Mouse (Mus musculus) pancreas, adult 10 weeks (tissue): ENCODE measurements around the gene Mfap1b. TPM values are rescaled to one million over a fixed set of nuclear protein-coding genes. Genes with fewer than 3 reads are reported as not detected.

ENCODE experiments used
- polyA plus RNA-seq: library from polyadenylated mRNA; stranded (reverse); fragments of 350-450 nt; fragmentation: Illumina TruSeq; extraction: RNeasy Lipid Tissue Mini Kit (QIAGEN cat#74804); gene quantifications from one replicate; pipeline ENCODE4 v1.2.3, GENCODE M21; 2015; ENCODE audit warnings: low read depth, low replicate concordance; ENCODE audit not compliant: insufficient read depth

Mfap1b gene
- 7.2 TPM for polyA plus RNA-seq

DNA sequence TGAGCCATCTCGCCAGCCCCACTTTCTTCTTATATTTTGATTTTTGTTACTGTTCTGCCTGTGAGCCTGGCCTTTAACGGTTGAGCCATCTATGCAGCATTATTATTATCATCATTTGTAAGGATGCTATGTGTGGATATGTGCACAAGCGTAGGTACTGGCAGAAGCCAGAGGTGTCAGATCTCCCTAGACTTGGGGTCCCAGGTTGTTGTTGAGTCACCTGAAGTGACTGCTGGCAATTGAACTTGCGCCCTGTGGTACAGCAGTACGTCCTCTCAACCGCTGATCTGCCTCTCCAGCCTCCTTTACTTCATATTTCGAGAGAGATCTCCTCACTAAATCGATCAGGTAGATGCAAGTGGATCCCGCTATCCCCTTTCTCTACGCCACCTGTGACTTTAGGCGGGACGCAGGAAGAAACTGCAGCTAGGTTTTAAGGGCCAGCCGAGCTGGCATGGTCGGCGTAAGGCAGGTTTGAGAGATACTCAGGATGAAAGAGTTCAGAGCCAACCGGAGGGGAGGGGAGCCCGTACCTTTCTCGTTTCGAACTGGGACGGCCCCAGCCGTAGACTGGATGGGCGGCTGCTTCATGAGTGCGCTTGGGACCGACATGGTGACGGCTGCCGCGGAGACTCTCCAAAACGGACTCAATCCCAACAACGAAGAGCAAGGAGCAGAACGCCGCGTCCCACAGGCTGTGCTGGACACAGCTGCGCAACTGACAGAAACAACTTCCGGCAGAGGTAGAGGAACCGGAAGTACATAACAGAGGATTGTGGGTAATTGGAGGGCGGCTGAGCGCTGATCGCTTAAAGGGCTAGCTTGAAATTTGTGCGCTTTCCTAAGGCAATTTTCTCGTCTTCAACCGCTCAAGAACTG, at the start of gene Mfap1b:
TSS of gene Mfap1b (minus strand) at position 767 of the 879 bp plus-strand sequence.

DNA sequence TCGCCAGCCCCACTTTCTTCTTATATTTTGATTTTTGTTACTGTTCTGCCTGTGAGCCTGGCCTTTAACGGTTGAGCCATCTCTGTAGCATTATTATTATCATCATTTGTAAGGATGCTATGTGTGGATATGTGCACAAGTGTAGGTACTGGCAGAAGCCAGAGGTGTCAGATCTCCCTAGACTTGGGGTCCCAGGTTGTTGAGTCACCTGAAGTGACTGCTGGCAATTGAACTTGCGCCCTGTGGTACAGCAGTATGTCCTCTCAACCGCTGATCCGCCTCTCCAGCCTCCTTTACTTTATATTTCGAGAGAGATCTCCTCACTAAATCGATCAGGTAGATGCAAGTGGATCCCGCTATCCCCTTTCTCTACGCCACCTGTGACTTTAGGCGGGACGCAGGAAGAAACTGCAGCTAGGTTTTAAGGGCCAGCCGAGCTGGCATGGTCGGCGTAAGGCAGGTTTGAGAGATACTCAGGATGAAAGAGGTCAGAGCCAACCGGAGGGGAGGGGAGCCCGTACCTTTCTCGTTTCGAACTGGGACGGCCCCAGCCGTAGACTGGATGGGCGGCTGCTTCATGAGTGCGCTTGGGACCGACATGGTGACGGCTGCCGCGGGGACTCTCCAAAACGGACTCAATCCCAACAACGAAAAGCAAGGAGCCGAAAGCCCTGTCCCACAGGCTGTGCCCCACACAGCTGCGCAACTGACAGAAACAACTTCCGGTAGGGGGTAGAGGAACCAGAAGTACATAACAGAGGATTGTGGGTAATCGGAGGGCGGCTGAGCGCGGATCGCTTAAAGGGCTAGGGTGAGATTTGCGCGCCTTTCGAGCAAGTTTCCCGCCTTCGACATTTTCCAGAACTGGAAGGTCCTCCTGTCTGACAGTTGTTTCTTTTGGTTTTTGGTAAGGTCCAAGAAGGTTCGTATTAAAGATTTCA, 32.3 kb upstream of the Mfap1b start, which contains the start of the genes Mfap1a and Wdr76:
TSS of gene Mfap1a (minus strand) at position 724 of the 941 bp plus-strand sequence.
TSS of gene Wdr76 (plus strand) at position 782 of the 941 bp plus-strand sequence.

DNA sequence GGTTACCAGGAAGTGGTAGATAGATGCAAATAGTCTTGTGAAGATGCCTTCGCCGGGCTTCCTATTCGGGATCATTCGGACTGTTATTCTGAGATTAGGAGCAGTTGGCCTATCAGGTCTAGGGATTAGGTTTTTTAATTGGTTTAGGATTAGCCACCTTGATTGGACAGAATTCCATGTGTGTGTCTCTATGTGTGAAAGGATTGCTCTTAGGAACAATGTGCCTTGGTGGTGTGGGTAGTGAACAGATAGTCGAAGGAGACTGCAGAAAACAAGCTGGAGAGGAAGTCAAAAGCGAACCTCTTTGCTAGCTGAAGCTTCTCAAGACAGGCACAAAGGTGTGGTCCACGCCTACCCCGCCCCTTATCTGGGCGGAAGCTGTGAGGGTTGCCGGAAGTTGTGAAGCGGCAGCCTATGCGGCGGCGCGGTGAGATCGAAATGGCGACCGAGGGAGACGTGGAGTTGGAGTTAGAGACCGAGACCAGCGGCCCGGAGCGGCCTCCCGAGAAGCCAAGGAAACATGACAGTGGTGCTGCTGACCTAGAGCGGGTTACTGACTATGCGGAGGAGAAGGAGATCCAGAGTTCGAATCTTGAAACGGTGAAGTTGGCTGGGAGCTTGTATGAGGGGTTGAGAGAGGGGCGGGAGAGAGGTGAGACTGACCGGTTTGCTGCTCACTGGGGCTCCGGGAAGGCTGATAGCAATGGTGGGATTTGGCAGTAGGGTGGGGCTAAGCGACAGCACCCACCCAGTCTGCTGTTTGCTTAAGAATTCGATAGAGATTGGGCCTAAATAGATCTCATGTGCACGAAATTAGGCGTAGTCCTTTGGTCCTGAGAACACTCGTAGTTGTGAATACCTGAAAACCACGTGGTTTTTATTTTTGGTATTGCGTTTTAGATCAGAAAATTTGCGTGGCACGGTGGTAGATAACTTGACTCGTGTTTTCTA, 16.9 kb downstream of the Mfap1b start, which contains the start of gene Serinc4:
TSS of gene Serinc4 (minus strand) at position 90 of the 951 bp plus-strand sequence.

DNA sequence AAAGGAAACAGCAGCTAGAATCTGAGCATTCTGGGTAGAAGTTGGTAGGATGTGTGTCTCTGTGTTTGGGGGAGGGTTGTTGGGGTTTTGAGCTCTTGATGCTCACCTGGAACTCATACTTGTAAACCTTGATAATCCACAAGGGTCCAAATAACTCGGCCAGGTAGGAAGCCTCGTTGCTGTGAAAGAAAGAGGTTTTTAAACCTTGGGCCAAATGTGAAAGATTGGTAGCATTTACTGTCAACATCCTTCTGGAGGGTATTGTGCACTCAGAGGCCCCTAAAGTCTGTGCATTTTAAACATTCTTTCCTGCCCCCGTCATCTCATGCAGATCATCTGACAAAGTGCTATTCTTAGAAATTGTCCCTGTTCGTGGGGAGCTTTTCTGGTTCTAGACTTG, 20.9 kb downstream of the Mfap1b start, which contains the start of gene Hypk:
TSS of gene Hypk (plus strand) at position 301 of the 400 bp plus-strand sequence.

DNA sequence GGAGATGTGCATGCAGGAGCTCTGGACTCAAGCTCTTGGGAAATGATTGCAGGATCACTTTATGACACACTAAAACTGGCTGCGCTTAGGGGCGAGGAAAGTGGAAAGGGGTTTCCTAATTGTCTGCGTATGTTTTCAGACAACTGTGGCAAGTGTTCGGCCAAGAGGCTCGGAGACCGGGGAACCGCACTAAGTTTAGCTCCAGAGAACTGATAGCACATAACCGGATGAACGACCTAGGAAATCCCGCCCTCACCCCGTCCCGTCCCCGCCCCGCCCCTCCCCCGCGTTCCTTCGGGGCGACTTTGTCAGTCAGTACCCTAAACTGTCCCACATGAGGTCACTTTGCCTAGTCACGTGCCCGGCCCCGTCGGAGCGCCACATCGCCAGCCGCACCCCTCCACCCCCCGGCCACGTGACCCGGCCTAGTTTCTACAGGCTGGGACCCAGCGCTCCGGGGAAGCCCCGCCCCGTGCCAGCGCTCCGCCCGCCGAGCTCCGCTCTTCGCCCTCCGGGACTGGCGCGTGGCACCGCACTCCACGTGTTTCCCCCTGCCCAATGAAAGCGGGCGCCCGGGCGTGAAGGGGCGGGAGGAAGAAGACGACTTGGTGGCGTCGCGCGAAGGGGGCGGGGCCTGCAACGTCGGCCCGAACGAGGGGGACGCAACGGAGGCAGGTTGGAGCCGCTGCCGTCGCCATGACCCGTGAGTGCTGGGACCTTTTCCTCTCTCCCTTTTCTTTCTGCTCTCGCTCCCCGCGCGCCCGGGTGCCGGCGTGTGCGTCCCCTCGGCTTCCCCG, 24.9 kb downstream of the Mfap1b start, which contains the start of gene Serf2:
TSS of gene Serf2 (plus strand) at position 457 of the 797 bp plus-strand sequence.

DNA sequence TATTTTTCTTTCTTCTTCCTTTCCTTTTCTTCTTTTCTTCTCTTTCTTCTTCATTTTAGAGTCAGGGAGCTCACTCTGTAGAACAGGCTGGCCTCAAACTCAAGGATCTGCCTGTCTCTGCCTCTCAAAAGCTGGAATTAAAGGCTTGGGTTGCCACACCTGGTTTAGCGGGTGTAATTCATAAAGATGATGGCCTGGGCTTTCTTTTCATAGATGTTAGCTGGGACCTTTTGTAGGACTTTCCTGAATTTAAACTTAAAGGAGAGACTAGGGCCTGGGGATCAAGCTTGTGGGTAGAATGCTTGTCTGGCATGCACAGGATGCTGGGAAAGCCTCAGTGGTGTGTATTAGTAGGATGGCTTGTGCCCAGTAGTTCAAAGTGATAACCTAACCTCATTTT, 29.7 kb downstream of the Mfap1b start, which contains the start of gene Ell3:
TSS of gene Ell3 (minus strand) at position 101 of the 400 bp plus-strand sequence.

DNA sequence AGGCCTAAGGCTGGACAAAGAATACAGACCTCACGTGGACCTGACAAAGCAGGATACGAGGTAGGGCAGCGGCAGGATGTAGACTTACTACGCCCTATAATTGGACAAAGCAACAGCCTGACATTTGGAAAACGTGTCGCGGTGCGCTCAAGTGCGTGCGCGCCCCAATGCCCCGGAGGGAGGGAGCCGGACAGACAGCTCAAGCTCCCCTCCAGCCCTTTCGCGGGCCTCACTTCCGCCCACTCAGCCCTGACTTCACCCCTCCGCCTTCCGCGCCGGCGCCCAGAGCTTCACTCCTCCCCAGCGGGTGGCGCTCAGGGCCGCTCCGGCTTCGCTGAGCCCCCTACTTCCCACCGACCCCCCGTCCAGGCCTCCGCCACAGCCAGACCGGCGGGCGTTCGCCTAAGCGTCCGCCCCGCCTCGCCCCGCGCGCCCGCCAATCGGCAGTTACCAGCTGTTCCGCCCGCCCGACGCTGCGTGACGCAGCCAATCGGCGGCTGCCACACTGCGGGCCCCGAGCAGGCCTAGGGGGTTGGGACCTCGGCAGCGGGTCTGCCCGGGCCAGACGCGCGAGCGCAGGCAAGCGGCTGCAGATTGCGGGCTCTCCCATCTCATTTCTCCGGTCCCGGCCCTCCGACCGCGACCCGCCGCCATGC, 60.4 kb downstream of the Mfap1b start, which contains the start of the genes Pdia3 and Catsper2:
TSS of gene Pdia3 (plus strand) at position 389 of the 656 bp plus-strand sequence.
TSS of gene Catsper2 (minus strand) at position 406 of the 656 bp plus-strand sequence.

Other genes starting within 250 kb of the Mfap1b start
- 18.3 TPM for gene Trp53bp1, start 202.7 kb downstream of the Mfap1b start, polyA plus RNA-seq
- 3.7 TPM for gene Map1a, start 184.5 kb downstream of the Mfap1b start, polyA plus RNA-seq
- gene Ppip5k1, start 118.7 kb downstream of the Mfap1b start, polyA plus RNA-seq = 6.6 TPM
- gene Ckmt1, start 116.4 kb downstream of the Mfap1b start, polyA plus RNA-seq = 9.1 TPM
- not detected for gene Strc, start 86.9 kb downstream of the Mfap1b start, polyA plus RNA-seq
- gene Pdia3, start 60.3 kb downstream of the Mfap1b start, polyA plus RNA-seq = 94.6 TPM
- gene Catsper2, start 60.3 kb downstream of the Mfap1b start, polyA plus RNA-seq = 1.4 TPM
- not detected for gene Ell3, start 29.8 kb downstream of the Mfap1b start, polyA plus RNA-seq
- gene Serf2, start 24.9 kb downstream of the Mfap1b start, polyA plus RNA-seq = 99.5 TPM
- gene Hypk, start 20.8 kb downstream of the Mfap1b start, polyA plus RNA-seq = 26.5 TPM
- gene Serinc4, start 17.3 kb downstream of the Mfap1b start, polyA plus RNA-seq = not detected
- 8.4 TPM for gene Mfap1a, start 32.6 kb upstream of the Mfap1b start, polyA plus RNA-seq
- gene Wdr76, start 32.7 kb upstream of the Mfap1b start, polyA plus RNA-seq = 1.3 TPM